Mouse (Mus musculus) layer of hippocampus, adult 9-10 months (tissue): ENCODE results near the gene Serp2.
A peak's percentile ranks its signal among the peaks of the same experiment; 100 is the strongest.

Source experiments
- DNase-seq: peaks from one replicate; pipeline ENCODE4 v3.0.0; 2022; ENCODE audit warnings: low spot score

The Serp2 gene

GRCm38 (mm10) chr14:76527030-76527719, 29.5 kb downstream of the Serp2 start:
- no peak for DNase-seq

- DNase-seq: no peak
Measured at GRCm38 (mm10) chr14:76526467-76526866, 30.2 kb downstream of the Serp2 start.

GRCm38 (mm10) chr14:76523344-76523743, 33.3 kb downstream of the Serp2 start:
- no peak for DNase-seq

GRCm38 (mm10) chr14:76521308-76521707, 35.4 kb downstream of the Serp2 start:
- DNase-seq: no peak

- no peak for DNase-seq
Measured at GRCm38 (mm10) chr14:76520606-76521005, 36.1 kb downstream of the Serp2 start.

GRCm38 (mm10) chr14:76518217-76518616, 38.5 kb downstream of the Serp2 start:
- DNase-seq: no peak

GRCm38 (mm10) chr14:76515620-76516019, 41.1 kb downstream of the Serp2 start:
- no peak for DNase-seq

- DNase-seq: no peak
Measured at GRCm38 (mm10) chr14:76514050-76514585, 42.6 kb downstream of the Serp2 start.

GRCm38 (mm10) chr14:76513395-76514049, 43.2 kb downstream of the Serp2 start:
- no peak for DNase-seq

GRCm38 (mm10) chr14:76511971-76512370, 44.7 kb downstream of the Serp2 start:
- DNase-seq: no peak

GRCm38 (mm10) chr14:76508701-76509100, 48.0 kb downstream of the Serp2 start:
- DNase-seq: no peak

GRCm38 (mm10) chr14:76507804-76508500, 48.7 kb downstream of the Serp2 start:
- no peak for DNase-seq

- DNase-seq: no peak
Measured at GRCm38 (mm10) chr14:76507357-76507756, 49.3 kb downstream of the Serp2 start.

- no peak for DNase-seq
Measured at GRCm38 (mm10) chr14:76506425-76507205, 50.1 kb downstream of the Serp2 start.

- DNase-seq: no peak
Measured at GRCm38 (mm10) chr14:76505439-76506220, 51.1 kb downstream of the Serp2 start.

- no peak for DNase-seq
Measured at GRCm38 (mm10) chr14:76505101-76505438, 51.6 kb downstream of the Serp2 start.

GRCm38 (mm10) chr14:76504121-76504737, 52.5 kb downstream of the Serp2 start:
- peak; percentile 78 for DNase-seq

- DNase-seq: no peak
Measured at GRCm38 (mm10) chr14:76503231-76503851, 53.3 kb downstream of the Serp2 start.

GRCm38 (mm10) chr14:76500036-76500435, 56.7 kb downstream of the Serp2 start:
- no peak for DNase-seq

GRCm38 (mm10) chr14:76499492-76499891, 57.2 kb downstream of the Serp2 start:
- DNase-seq: no peak
